Mouse (Mus musculus): Measurements from ENCODE around the gene Pmm2. TPM values are rescaled to one million over a fixed set of nuclear protein-coding genes. Genes with fewer than 3 reads are reported as not detected.

The Pmm2 gene
- total RNA-seq, 1 experiment from 2014 or later, result 48.6 TPM

- ATAC-seq (replicated peaks in 1 of 2; ENCODE audit: insufficient read depth in 1 of 2, low FRiP score in 2 of 2, low TSS enrichment in 1 of 2, low read depth in 1 of 2, poor library complexity in 2 of 2, severe bottlenecking in 2 of 2), result peak; percentile 89 to 95
Measured at GRCm38 (mm10) chr16:8643855-8644254, 6.4 kb downstream of the Pmm2 start.

GRCm38 (mm10) chr16:8645546-8645945, 8.1 kb downstream of the Pmm2 start:
- ATAC-seq (replicated peaks in 1 of 2; ENCODE audit: insufficient read depth in 1 of 2, low FRiP score in 2 of 2, low TSS enrichment in 1 of 2, low read depth in 1 of 2, poor library complexity in 2 of 2, severe bottlenecking in 2 of 2), result no peak

DNA sequence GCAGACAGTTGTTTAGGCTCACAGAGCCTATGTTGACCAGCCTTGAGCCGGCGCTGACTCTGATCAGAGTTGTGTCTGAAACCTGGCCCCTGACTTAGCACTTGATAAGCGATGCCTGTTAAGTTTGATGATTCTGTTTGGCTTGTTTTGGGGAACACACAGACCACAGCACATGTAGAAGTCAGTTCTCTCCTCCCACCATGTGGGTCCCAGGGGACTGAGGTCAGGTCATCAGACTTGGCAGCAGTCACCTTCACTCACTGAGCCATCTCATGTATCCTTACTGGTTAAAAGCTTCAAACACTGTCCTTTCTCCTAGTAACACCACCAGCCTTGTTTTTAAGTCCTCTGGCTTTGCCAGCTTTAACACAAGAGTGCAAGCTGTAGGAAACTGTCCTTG, 12.5 kb downstream of the Pmm2 start:
- no peak for ATAC-seq (replicated peaks in 1 of 2; ENCODE audit: insufficient read depth in 1 of 2, low FRiP score in 2 of 2, low TSS enrichment in 1 of 2, low read depth in 1 of 2, poor library complexity in 2 of 2, severe bottlenecking in 2 of 2)

GRCm38 (mm10) chr16:8655108-8655507, 17.6 kb downstream of the Pmm2 start:
- ATAC-seq (replicated peaks in 1 of 2; ENCODE audit: insufficient read depth in 1 of 2, low FRiP score in 2 of 2, low TSS enrichment in 1 of 2, low read depth in 1 of 2, poor library complexity in 2 of 2, severe bottlenecking in 2 of 2), result no peak

GRCm38 (mm10) chr16:8655599-8655998, 18.1 kb downstream of the Pmm2 start:
- ATAC-seq (replicated peaks in 1 of 2; ENCODE audit: insufficient read depth in 1 of 2, low FRiP score in 2 of 2, low TSS enrichment in 1 of 2, low read depth in 1 of 2, poor library complexity in 2 of 2, severe bottlenecking in 2 of 2), result no peak

- ATAC-seq (replicated peaks in 1 of 2; ENCODE audit: insufficient read depth in 1 of 2, low FRiP score in 2 of 2, low TSS enrichment in 1 of 2, low read depth in 1 of 2, poor library complexity in 2 of 2, severe bottlenecking in 2 of 2), result no peak
Measured at GRCm38 (mm10) chr16:8656256-8656655, 18.8 kb downstream of the Pmm2 start.

DNA sequence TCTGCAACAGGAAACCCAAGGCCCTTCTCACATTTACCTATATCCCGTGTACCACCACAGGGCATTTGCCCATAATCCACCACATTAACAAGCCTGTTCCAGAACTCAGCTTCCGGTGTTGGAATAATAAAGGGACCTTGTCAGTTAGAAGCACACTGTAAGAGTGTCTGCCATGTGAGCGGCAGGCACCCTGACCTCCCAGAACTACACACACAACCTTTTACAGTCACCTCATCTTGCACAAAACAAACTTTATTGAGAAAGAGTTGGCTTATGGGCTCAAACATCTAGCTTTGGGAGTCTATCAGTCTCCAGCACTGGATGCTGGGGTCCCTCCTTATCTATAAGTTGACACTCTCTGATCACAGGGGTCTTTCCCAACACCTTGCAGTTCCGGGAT, 20.9 kb downstream of the Pmm2 start:
- no peak for ATAC-seq (replicated peaks in 1 of 2; ENCODE audit: insufficient read depth in 1 of 2, low FRiP score in 2 of 2, low TSS enrichment in 1 of 2, low read depth in 1 of 2, poor library complexity in 2 of 2, severe bottlenecking in 2 of 2)

- no peak for ATAC-seq (replicated peaks in 1 of 2; ENCODE audit: insufficient read depth in 1 of 2, low FRiP score in 2 of 2, low TSS enrichment in 1 of 2, low read depth in 1 of 2, poor library complexity in 2 of 2, severe bottlenecking in 2 of 2)
Measured at GRCm38 (mm10) chr16:8658764-8659163, 21.3 kb downstream of the Pmm2 start.

DNA sequence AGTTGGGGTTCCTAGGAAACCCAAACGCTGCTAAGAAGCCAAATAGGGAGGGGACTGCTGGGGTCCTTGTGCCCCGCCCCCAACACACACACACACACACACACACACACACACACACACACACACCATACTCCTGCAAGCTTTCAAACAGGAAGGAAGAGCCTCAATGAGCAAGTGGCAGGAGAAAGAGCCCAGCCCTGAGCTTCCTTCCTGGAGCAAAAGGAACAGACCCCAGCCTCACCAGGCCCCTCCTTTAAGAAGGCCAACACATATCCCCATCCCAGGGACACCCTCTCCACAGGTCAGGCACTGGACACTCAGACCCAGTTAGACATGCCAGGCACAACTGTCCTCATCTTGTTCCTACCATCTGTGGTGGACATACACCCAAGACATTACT, 25.5 kb downstream of the Pmm2 start:
- no peak for ATAC-seq (replicated peaks in 1 of 2; ENCODE audit: insufficient read depth in 1 of 2, low FRiP score in 2 of 2, low TSS enrichment in 1 of 2, low read depth in 1 of 2, poor library complexity in 2 of 2, severe bottlenecking in 2 of 2)

GRCm38 (mm10) chr16:8663606-8664539, 26.4 kb downstream of the Pmm2 start:
- ATAC-seq (replicated peaks in 1 of 2; ENCODE audit: insufficient read depth in 1 of 2, low FRiP score in 2 of 2, low TSS enrichment in 1 of 2, low read depth in 1 of 2, poor library complexity in 2 of 2, severe bottlenecking in 2 of 2), result no peak

GRCm38 (mm10) chr16:8665367-8665766, 27.9 kb downstream of the Pmm2 start:
- no peak for ATAC-seq (replicated peaks in 1 of 2; ENCODE audit: insufficient read depth in 1 of 2, low FRiP score in 2 of 2, low TSS enrichment in 1 of 2, low read depth in 1 of 2, poor library complexity in 2 of 2, severe bottlenecking in 2 of 2)

- no peak for ATAC-seq (replicated peaks in 1 of 2; ENCODE audit: insufficient read depth in 1 of 2, low FRiP score in 2 of 2, low TSS enrichment in 1 of 2, low read depth in 1 of 2, poor library complexity in 2 of 2, severe bottlenecking in 2 of 2)
Measured at GRCm38 (mm10) chr16:8666452-8666851, 29.0 kb downstream of the Pmm2 start.

GRCm38 (mm10) chr16:8667261-8667660, 29.8 kb downstream of the Pmm2 start:
- peak; percentile 13 to 25; a peak in 2 of 4 replicates for ATAC-seq (replicated peaks in 1 of 2; ENCODE audit: insufficient read depth in 1 of 2, low FRiP score in 2 of 2, low TSS enrichment in 1 of 2, low read depth in 1 of 2, poor library complexity in 2 of 2, severe bottlenecking in 2 of 2)

DNA sequence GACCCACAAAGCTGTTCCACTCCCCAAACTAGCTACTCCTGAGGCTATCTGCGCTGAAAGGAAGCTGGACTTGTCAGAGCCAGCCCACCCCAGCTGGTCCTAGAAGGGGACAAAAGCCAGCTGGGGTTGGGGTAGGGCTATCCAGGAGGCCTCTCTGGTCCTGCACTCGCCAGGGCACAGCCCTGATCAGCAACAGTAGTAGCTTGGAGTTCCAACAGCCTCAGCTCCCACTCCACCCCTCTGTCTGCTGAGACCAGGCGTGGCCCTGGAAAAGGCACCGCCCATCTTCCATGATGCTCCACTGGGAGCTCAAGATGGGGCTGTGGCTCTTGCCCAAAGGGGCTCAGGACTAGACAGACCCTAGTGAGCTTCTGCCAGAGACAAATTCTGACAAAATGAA, 30.3 kb downstream of the Pmm2 start:
- ATAC-seq (replicated peaks in 1 of 2; ENCODE audit: insufficient read depth in 1 of 2, low FRiP score in 2 of 2, low TSS enrichment in 1 of 2, low read depth in 1 of 2, poor library complexity in 2 of 2, severe bottlenecking in 2 of 2), result no peak

GRCm38 (mm10) chr16:8668386-8668785, 30.9 kb downstream of the Pmm2 start:
- no peak for ATAC-seq (replicated peaks in 1 of 2; ENCODE audit: insufficient read depth in 1 of 2, low FRiP score in 2 of 2, low TSS enrichment in 1 of 2, low read depth in 1 of 2, poor library complexity in 2 of 2, severe bottlenecking in 2 of 2)

DNA sequence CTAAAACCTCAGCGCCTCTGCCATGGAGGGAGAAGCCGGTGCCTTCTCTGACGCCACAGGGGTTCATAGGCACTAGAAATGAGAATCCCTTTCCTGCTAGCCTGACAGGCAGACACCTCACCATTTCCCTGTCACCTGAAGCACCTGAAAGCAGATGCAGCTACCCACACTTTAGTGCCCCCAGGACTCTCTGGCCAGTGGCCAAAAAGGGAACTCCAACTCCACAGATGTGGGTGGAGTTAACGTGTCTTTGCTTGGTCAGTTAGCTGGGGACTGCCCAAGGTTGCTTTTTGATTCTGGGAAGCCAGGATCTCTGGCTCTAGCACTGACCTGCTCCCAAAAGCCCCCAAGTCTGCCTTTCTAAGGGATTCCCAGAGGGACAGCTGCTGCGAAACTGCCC, 32.0 kb downstream of the Pmm2 start:
- no peak for ATAC-seq (replicated peaks in 1 of 2; ENCODE audit: insufficient read depth in 1 of 2, low FRiP score in 2 of 2, low TSS enrichment in 1 of 2, low read depth in 1 of 2, poor library complexity in 2 of 2, severe bottlenecking in 2 of 2)

DNA sequence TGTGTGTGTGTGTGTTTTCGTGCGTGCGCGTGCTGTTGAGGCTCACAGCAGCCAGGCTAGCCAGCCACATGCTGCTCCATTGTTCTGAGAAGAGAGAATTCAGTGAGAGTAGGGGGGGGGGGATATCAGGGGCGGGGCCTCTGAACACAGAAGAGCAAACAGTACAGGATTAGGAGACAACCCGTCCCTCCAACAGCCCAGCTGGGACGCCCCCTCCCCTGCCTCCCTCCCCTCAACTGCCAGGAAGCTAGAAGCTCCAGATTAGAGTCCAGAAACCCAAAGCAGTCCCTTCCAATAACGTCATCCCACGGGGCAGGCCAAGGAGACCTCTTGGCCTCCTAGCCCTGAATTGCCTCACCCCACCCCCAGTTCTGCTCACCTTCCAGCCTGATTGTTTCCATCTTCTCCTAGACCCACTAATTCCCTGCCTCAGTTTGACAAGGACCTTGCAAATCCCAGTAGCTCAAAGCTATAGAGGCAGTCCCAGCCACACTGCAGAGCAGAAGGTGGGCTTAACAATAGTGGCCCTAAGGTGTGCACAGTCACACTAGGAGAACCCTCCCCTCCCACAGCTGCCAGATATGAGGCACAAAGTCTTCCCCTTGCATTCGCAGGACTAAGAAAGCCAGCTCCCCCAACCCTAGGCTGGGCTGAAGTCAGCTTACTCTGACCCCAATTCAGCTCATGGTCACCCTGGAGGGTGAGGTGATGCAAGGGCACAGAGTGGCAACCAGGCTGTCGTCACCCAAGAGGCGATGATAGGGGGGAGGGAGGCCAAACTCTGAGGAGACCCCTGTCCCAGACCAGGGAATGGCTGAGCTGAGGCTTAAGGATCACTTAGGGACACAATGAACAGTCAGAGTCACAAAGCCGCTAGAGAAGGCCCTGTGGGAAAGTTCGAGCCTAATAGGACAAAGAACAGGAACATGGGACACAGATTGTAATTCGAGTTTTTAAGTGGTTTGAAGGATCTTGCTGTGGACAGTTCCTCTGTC, 32.9 kb downstream of the Pmm2 start:
- no peak for ATAC-seq (replicated peaks in 1 of 2; ENCODE audit: insufficient read depth in 1 of 2, low FRiP score in 2 of 2, low TSS enrichment in 1 of 2, low read depth in 1 of 2, poor library complexity in 2 of 2, severe bottlenecking in 2 of 2)
